Mouse (Mus musculus) testis, adult 2 months (tissue): ENCODE results near the gene Dr1. TPM values are rescaled to one million over a fixed set of nuclear protein-coding genes. Genes with fewer than 3 reads are reported as not detected.

Source experiments
- H3K27ac ChIP-seq: fragments of 200-500 bp; 2 replicates; pipeline ENCODE4 v1.5.1; 2012; ENCODE audit warnings: low read depth, low read length; ENCODE audit not compliant: control insufficient read depth, insufficient read depth
- H3K27me3 ChIP-seq: fragments of 200-500 bp; 2 replicates; pipeline ENCODE4 v1.6.1; 2012; ENCODE audit warnings: mild to moderate bottlenecking, low read length, moderate library complexity; ENCODE audit not compliant: control insufficient read depth, insufficient read depth
- H3K36me3 ChIP-seq: fragments of 200-500 bp; 2 replicates; pipeline ENCODE4 v1.6.1; 2012; ENCODE audit warnings: mild to moderate bottlenecking, low read length; ENCODE audit not compliant: control insufficient read depth, insufficient read depth
- H3K4me1 ChIP-seq: fragments of 200-500 bp; 2 replicates; pipeline ENCODE4 v1.6.1; 2012; ENCODE audit warnings: low read length; ENCODE audit not compliant: control insufficient read depth, insufficient read depth
- H3K4me3 ChIP-seq: fragments of 200-500 bp; 2 replicates; pipeline ENCODE4 v1.5.1; 2012; ENCODE audit warnings: low read depth, mild to moderate bottlenecking, low read length, moderate library complexity, mixed read lengths; ENCODE audit not compliant: control insufficient read depth
- CTCF ChIP-seq: fragments of 200-500 bp; IDR thresholded peaks from 2 replicates; pipeline ENCODE4 v1.5.1; 2012; ENCODE audit warnings: low read depth, mild to moderate bottlenecking, inconsistent platforms, low read length, moderate library complexity; ENCODE audit not compliant: control insufficient read depth, insufficient read depth, insufficient replicate concordance
- POLR2A ChIP-seq: fragments of 200-500 bp; IDR thresholded peaks from 2 replicates; pipeline ENCODE4 v1.6.1; 2012; ENCODE audit warnings: low read depth, mild to moderate bottlenecking, inconsistent platforms, low read length, moderate library complexity; ENCODE audit not compliant: control insufficient read depth
- polyA plus RNA-seq: library from polyadenylated mRNA; depleted of rRNA; stranded (reverse); fragments of >200 nt; gene quantifications from 2 replicates; pipeline ENCODE4 v1.2.3, GENCODE M21; 2012; rRNA removed

Dr1 gene
- polyA plus RNA-seq, 1 experiment: 41.7 TPM

DNA sequence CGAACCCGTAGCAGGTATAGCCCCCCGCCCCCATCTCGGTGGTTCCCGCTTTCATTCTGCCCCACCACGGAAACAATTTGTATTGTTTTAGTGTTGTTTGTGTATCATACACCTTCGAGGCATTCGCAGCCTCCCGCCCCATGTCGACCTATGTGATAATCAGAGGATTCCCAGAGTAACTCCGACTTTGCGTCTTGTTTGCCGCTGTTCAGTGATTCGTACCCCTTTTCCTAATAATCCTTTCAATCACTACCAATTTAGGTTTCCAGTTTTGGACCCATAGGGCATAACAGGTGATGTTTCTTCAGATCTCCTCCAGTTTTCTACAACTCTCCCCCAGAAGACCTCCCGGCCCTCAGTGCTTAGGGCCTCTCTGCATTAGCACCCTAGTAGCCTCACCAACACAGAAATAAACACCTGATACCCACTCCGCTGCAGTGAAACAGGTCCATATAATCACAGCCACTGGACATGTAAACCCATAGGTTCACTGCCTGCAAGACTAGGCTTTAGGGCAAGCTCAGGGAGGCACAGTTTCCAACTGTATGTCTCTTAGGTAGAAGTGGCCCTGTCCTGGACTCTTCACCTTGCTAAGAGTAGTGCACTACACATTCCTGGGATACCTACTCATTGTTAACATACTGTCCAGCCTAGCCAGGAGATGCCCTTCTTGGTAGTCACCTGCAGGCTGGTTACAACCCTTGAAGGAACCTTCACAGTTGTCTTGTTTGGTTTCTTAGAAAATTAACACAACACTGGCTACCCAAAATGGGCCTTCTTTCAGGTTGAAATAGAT is 44.6 kb downstream of the Dr1 start:
- Histone ChIP-seq H3K27ac (no peak overlapping the region; the same call in 1 of the 2 replicates), H3K4me3 (peak overlapping the region; percentile 88), H3K4me1 (no peaks in the 10 kb centered on the region; the same call in 1 of the 2 replicates), H3K27me3 (no peaks in the 10 kb centered on the region), H3K36me3 (no peaks in the 10 kb centered on the region)
- TF ChIP-seq CTCF: no peak
- no peak for TF ChIP-seq POLR2A

Other genes with a start within 250 kb of the Dr1 start
- gene Mtf2, start 203.2 kb upstream of the Dr1 start, polyA plus RNA-seq: 27.8 and 39.7 TPM in 2 replicates
- gene Tmed5, start 136.3 kb upstream of the Dr1 start, polyA plus RNA-seq: 12.4 and 13.1 TPM in 2 replicates
- gene Ccdc18, start 136.0 kb upstream of the Dr1 start, polyA plus RNA-seq: 1.3 and 1.7 TPM in 2 replicates
- gene Pigg, start 43.7 kb downstream of the Dr1 start, polyA plus RNA-seq: 8.0 and 8.9 TPM in 2 replicates
- gene Gm42517, start 99.0 kb downstream of the Dr1 start, polyA plus RNA-seq: 0.53 and 0.78 TPM in 2 replicates
- gene Pde6b, start 119.5 kb downstream of the Dr1 start, polyA plus RNA-seq: 0.02 TPM in 2 replicates
- 42.3 and 46.1 TPM in 2 replicates for gene Atp5k, start 165.6 kb downstream of the Dr1 start, polyA plus RNA-seq
- 0.17 and 0.41 TPM in 2 replicates for gene Mfsd7a, start 180.0 kb downstream of the Dr1 start, polyA plus RNA-seq
- gene Pcgf3, start 192.3 kb downstream of the Dr1 start, polyA plus RNA-seq: 3.5 and 4.3 TPM in 2 replicates